Mouse (Mus musculus): ENCODE data around the gene Pycard.

DNA sequence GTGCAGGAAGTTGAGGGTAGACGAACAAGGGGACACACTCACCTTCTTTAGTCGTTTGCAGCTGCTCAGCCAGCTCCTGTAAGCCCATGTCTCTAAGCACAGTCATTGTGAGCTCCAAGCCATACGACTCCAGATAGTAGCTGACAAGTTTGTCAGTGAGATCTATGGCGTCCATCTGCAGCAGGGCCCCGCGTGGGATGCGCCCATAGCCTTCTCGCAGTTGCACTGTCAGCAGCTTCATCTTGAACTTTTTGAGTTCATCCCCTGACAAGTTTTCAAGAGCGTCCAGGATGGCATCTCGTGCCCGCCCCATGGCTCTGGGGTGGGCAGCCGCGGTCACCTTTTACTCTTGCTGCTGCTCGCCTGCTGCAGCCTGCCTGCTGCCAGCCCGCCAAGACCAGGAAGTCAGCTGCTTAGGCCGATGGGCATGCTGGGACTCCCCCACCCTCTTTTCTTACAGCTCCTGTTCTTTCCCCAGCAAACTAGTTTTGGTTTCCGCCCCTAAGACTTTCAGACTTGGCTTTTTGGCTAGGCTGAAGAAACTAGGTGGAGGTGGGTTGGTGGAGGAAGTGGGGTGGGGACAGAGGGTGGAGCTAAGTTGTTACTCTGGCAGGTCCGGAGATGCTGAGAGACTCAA is at the start of gene Pycard:
- no peak for TF ChIP-seq CTCF (IDR thresholded peaks at IDR 0.05)
- peak; percentile 44; the same call in 1 of the 2 replicates for TF ChIP-seq POLR2A (IDR thresholded peaks at IDR 0.05; ENCODE audit: insufficient read depth, low read depth, low read length)
